Mouse (Mus musculus): ENCODE measurements at regions not wholly inside any gene's neighbourhood (a gene's known extent, or its start where the extent isn't known, plus 50 kb on each side); places are given as distances from the start of the nearest gene placed in this dataset.
A peak's percentile ranks its signal among the peaks of the same experiment; 100 is the strongest.

- H3K9me3 ChIP-seq = no peaks in the 10 kb centered on the region
- no peak overlapping the region for H3K4me3 ChIP-seq (replicated peaks)
- ATAC-seq = no peak
- 41% methylated on average over 9 of the region's 9 CpGs for WGBS
- H3K9ac ChIP-seq (replicated peaks) = no peak overlapping the region
- H3K27ac ChIP-seq = no peak overlapping the region
- H3K27me3 ChIP-seq = no peaks in the 10 kb centered on the region
- H3K4me2 ChIP-seq (replicated peaks) = no peak overlapping the region
- no peaks in the 10 kb centered on the region for H3K36me3 ChIP-seq
- H3K4me1 ChIP-seq (replicated peaks) = no peaks in the 10 kb centered on the region
Measured at GRCm38 (mm10) chr2:30525295-30525694, 51.3 kb upstream of the Ier5l start.

- H3K9me3 ChIP-seq = no peaks in the 10 kb centered on the region
- no peaks in the 10 kb centered on the region for H3K4me1 ChIP-seq (replicated peaks)
- no peak overlapping the region for H3K4me3 ChIP-seq (replicated peaks)
- no peaks in the 10 kb centered on the region for H3K36me3 ChIP-seq
- no peak overlapping the region for H3K9ac ChIP-seq (replicated peaks)
- ATAC-seq = no peak
- H3K27me3 ChIP-seq = no peaks in the 10 kb centered on the region
- H3K27ac ChIP-seq = no peak overlapping the region
- H3K4me2 ChIP-seq (replicated peaks) = no peak overlapping the region
- WGBS = 62% methylated on average over 3 of the region's 3 CpGs
Measured at GRCm38 (mm10) chr2:30525831-30526230, 51.8 kb upstream of the Ier5l start.

DNA sequence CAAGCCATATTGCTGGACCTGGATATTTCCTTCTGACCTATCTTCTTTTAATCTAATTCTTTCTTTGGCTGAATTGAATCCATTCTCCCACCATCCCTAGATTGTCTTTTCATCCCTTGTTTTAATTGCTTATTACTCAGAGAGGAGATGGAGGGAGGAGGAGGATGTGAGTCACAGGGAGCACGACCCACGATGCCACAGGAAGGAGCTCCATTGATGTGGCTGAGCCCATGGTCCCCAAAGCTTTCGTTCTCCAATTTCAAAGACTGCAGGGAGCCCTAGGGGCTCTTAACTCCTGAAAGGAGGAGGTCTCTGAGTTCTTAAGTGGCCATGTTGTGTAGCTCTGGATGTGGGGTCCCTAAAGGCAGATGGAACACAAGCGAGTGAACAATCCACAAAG, 53.5 kb upstream of the Ier5l start:
- Histone ChIP-seq H3K4me2 (replicated peaks) (no peak overlapping the region), H3K4me3 (replicated peaks) (no peak overlapping the region), H3K9me3 (no peaks in the 10 kb centered on the region), H3K27ac (no peak overlapping the region), H3K36me3 (no peaks in the 10 kb centered on the region), H3K27me3 (no peaks in the 10 kb centered on the region), H3K4me1 (replicated peaks) (no peaks in the 10 kb centered on the region), H3K9ac (replicated peaks) (no peak overlapping the region)
- no peak for ATAC-seq
- WGBS = 41% methylated on average over 4 of the region's 4 CpGs

GRCm38 (mm10) chr2:30532948-30533347, 58.9 kb upstream of the Ier5l start:
- no peaks in the 10 kb centered on the region for H3K27me3 ChIP-seq
- H3K27ac ChIP-seq = no peak overlapping the region
- no peak overlapping the region for H3K4me2 ChIP-seq (replicated peaks)
- H3K36me3 ChIP-seq = no peaks in the 10 kb centered on the region
- no peak overlapping the region for H3K9ac ChIP-seq (replicated peaks)
- no peaks in the 10 kb centered on the region for H3K4me1 ChIP-seq (replicated peaks)
- no peak overlapping the region for H3K4me3 ChIP-seq (replicated peaks)
- ATAC-seq = no peak
- peaks cover 5% of the 10 kb centered on the region; the same call in 1 of the 2 replicates for H3K9me3 ChIP-seq

- Histone ChIP-seq H3K36me3 (no peaks in the 10 kb centered on the region), H3K4me3 (replicated peaks) (no peak overlapping the region), H3K27ac (no peak overlapping the region), H3K9me3 (peaks cover 5% of the 10 kb centered on the region; the same call in 1 of the 2 replicates), H3K27me3 (no peaks in the 10 kb centered on the region), H3K4me1 (replicated peaks) (no peaks in the 10 kb centered on the region), H3K4me2 (replicated peaks) (no peak overlapping the region), H3K9ac (replicated peaks) (no peak overlapping the region)
- ATAC-seq = no peak
- WGBS = 93% methylated on average over 6 of the region's 6 CpGs
Measured at GRCm38 (mm10) chr2:30533367-30533766, 59.3 kb upstream of the Ier5l start.

DNA sequence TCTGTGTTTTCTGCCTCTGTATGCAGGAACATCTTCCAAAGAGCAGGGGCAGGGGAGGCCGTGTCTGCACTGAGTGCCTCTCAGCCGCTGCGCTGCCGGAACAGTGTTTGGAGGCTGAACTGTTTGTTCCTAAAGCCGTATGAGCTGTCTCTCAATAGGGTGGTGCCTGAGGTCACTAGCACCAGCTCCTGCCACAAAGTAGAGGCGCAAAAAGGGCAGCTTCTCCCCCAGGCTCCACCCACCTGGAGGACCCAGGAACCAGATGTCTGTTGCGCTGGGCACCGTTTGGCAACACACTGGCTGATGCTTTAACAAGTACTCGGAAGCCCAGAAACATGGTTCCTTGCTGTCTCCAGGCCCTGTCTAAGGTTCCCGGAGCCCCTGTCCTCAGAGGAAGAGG, 60.4 kb upstream of the Cstad start:
- Histone ChIP-seq H3K9me3 (peaks cover 5% of the 10 kb centered on the region; the same call in 1 of the 2 replicates), H3K27me3 (no peaks in the 10 kb centered on the region), H3K9ac (replicated peaks) (no peak overlapping the region), H3K4me3 (replicated peaks) (no peak overlapping the region), H3K27ac (no peak overlapping the region), H3K4me2 (replicated peaks) (no peak overlapping the region), H3K36me3 (no peaks in the 10 kb centered on the region), H3K4me1 (replicated peaks) (no peaks in the 10 kb centered on the region)
- ATAC-seq = no peak
- WGBS = 63% methylated on average over 10 of the region's 10 CpGs

- H3K27ac ChIP-seq = no peak overlapping the region
- no peaks in the 10 kb centered on the region for H3K9me3 ChIP-seq
- H3K9ac ChIP-seq (replicated peaks) = no peak overlapping the region
- H3K4me1 ChIP-seq (replicated peaks) = peaks cover 21% of the 10 kb centered on the region
- WGBS = 95% methylated on average over 1 of the region's 1 CpGs
- no peaks in the 10 kb centered on the region for H3K27me3 ChIP-seq
- H3K4me3 ChIP-seq (replicated peaks) = no peak overlapping the region
- H3K4me2 ChIP-seq (replicated peaks) = no peak overlapping the region
- H3K36me3 ChIP-seq = no peaks in the 10 kb centered on the region
- no peak for ATAC-seq
Measured at GRCm38 (mm10) chr2:30539305-30539704, 55.5 kb upstream of the Cstad start.

- Histone ChIP-seq H3K9me3 (no peaks in the 10 kb centered on the region), H3K27me3 (no peaks in the 10 kb centered on the region), H3K36me3 (no peaks in the 10 kb centered on the region), H3K4me2 (replicated peaks) (no peak overlapping the region), H3K27ac (peak overlapping the region; percentile 70), H3K4me3 (replicated peaks) (no peak overlapping the region), H3K4me1 (replicated peaks) (peaks cover 42% of the 10 kb centered on the region), H3K9ac (replicated peaks) (peak overlapping the region; percentile 49)
- no peak for ATAC-seq
- 71% methylated on average over 4 of the region's 4 CpGs for WGBS
Measured at GRCm38 (mm10) chr2:30541541-30541940, 53.3 kb upstream of the Cstad start.

DNA sequence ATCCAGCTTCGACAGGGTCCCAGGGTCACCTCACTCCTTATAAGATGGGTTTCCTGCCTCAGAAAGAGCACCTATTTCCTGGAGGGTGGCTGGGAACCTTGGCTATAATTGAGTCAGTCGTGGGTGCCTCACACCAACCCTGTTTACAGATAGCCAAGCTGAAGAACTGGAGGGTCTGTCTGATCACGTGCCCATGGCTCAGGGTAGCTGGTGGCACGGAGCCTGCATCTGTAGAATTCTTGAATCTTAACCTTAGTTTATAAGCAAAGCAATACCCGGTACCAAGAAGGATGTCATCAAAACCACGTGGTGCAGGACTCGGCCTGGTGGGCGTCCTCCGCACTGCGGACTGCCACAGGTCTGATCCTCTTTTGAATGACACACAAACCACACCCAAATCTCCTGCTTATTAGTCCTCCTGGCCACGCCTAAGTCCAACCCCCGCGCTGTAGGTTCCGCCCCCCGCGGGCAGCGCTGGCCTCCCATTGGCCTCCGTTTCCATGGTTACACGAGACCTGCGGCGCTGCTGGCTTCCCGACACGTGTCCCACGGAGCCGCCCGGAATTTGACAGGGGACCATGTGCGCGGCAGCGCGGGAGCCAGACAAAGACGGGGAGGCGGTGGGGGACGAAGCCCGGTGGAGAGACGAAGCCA, 49.9 kb upstream of the Cstad start:
- peak overlapping the region; percentile 39; the same call in 1 of the 2 replicates for H3K9ac ChIP-seq (replicated peaks)
- no peaks in the 10 kb centered on the region for H3K36me3 ChIP-seq
- no peaks in the 10 kb centered on the region for H3K9me3 ChIP-seq
- ATAC-seq = peak; percentile 93
- no peaks in the 10 kb centered on the region for H3K27me3 ChIP-seq
- WGBS = 2% methylated on average over 35 of the region's 35 CpGs
- H3K27ac ChIP-seq = peak overlapping the region; percentile 83
- H3K4me3 ChIP-seq (replicated peaks) = peak overlapping the region; percentile 25
- H3K4me2 ChIP-seq (replicated peaks) = peak overlapping the region; percentile 54
- peaks cover 52% of the 10 kb centered on the region for H3K4me1 ChIP-seq (replicated peaks)
